Mouse (Mus musculus): Measurements from ENCODE around the gene Ofd1.

The Ofd1 gene

GRCm38 (mm10) chrX:166359927-166360440 lies 80.5 kb downstream of the Ofd1 start:
- no peak for DNase-seq (ENCODE audit: low read depth, low spot score)

GRCm38 (mm10) chrX:166358955-166359354 lies 81.5 kb downstream of the Ofd1 start:
- DNase-seq (ENCODE audit: low read depth, low spot score) = no peak

GRCm38 (mm10) chrX:166356276-166356675 lies 84.2 kb downstream of the Ofd1 start:
- no peak for DNase-seq (ENCODE audit: low read depth, low spot score)

DNA sequence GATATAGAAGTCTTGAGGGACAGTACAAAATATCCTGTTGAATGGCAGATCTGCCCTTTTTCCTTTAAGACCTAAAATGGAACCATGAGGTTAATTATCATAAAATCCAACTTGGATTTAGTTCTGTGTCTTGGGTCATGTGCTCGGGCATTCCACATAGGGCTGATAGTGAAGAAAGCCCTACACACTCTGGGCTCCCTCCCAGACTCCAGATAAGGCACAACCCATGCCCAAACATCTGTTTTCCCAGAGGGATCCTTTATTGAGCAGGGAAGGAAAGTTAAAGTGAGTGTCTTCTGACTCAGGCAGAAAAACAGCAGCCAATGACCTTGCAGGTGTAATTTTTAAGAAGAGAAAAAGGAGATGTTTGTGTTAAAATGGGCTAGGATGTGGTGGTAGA lies 85.6 kb downstream of the Ofd1 start:
- no peak for DNase-seq (ENCODE audit: low read depth, low spot score)

- no peak for DNase-seq (ENCODE audit: low read depth, low spot score)
Measured at GRCm38 (mm10) chrX:166353412-166353811, 87.1 kb downstream of the Ofd1 start.

DNA sequence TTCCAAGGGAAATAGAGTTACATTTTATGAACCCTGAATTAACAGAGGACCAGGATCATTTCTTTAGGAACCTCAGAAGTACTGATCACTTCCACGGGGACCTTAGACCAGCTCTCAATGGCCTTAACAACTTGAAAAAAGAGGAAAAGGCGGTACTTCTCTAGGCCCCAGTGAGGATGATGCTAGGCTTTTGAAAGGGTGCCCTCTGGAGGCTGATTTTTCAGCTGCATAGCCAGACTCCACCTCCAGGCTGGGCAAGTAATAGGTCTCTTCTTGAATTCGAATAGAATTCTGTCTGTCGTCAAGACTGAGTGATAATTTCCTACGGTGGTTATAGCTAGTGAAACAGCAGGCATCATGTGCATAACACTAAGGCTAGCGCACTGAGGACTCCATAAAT lies 88.7 kb downstream of the Ofd1 start:
- DNase-seq (ENCODE audit: low read depth, low spot score) = peak; percentile 77

DNA sequence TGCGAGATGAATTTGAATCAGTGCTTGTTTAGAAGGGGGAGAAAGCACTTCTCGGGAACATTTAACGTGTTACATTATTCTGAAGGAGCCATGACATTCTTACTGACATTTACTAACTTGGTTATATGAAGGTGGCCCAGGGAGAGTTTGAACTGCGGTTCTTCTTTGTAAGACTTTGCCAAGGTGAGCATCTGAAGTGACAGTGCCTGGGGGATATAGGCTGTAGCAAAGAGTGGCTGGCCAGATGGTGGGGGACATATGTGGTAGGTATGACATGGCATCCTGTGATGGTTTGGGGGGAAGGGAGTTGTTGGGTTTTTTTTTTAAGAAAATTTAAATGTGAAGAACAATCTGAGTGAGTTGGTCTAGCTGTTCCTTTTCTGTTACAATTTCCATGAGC lies 91.9 kb downstream of the Ofd1 start:
- DNase-seq (ENCODE audit: low read depth, low spot score) = no peak

GRCm38 (mm10) chrX:166348086-166348485 lies 92.4 kb downstream of the Ofd1 start:
- no peak for DNase-seq (ENCODE audit: low read depth, low spot score)

DNA sequence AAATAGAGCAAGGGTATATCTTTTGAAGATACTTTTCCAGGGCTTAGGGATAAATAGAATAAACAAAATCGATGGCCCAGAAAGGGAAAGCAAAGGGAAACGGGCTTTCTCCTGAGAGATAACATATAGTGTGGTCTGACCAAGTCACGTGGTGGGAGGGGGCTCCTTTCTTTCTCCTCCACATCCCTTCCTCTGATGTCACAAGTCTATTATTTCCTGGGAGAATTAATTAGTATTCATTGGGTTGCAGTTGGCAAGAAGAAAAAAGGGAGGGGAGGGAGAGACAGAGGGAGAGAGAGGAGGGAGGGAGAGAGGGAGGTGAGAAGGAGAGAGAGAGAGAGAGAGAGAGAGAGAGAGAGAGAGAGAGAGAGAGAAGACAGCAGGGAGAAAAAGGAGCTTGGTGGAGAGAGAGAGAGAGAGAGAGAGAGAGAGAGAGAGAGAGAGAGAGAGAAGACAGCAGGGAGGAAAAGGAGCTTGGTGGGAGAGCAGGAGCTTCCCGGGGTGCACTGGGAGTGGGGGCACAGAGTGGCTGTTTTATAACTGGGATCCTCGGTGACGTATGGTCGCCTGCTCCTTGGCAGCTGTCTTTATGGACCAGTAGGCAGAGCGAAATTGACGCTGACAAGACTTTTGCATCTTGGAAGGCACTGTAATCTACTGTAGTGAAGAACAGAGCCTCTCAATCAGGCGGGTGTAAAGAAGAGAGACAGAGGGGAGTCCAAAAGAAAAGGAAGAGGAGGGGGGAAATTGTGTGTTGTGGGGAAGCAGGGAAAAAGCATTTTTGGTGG lies 96.1 kb downstream of the Ofd1 start:
- DNase-seq (ENCODE audit: low read depth, low spot score) = no peak

GRCm38 (mm10) chrX:166341795-166342194 lies 98.7 kb downstream of the Ofd1 start:
- no peak for DNase-seq (ENCODE audit: low read depth, low spot score)

Measured in CD4-positive, CD25-positive, alpha-beta regulatory T cell, adult 2 months (primary cell).